Mouse (Mus musculus) adrenal gland, adult 10 weeks (tissue): Measurements from ENCODE around the gene Gm30191. TPM values are rescaled to one million over a fixed set of nuclear protein-coding genes. Genes with fewer than 3 reads are reported as not detected.

Experiments used
- polyA plus RNA-seq: library from polyadenylated mRNA; stranded (reverse); fragments of 350-450 nt; fragmentation: Illumina TruSeq; extraction: RNeasy Lipid Tissue Mini Kit (QIAGEN cat#74804); gene quantifications from one replicate; pipeline ENCODE4 v1.2.3, GENCODE M21; 2014; ENCODE audit warnings: low read depth, low replicate concordance

The Gm30191 gene
- not detected for polyA plus RNA-seq

GRCm38 (mm10) chr4:134246719-134247258 is at the start of gene Gm30191:
Gene Gm30191, plus strand, starts transcription at chr4:134246935.

DNA sequence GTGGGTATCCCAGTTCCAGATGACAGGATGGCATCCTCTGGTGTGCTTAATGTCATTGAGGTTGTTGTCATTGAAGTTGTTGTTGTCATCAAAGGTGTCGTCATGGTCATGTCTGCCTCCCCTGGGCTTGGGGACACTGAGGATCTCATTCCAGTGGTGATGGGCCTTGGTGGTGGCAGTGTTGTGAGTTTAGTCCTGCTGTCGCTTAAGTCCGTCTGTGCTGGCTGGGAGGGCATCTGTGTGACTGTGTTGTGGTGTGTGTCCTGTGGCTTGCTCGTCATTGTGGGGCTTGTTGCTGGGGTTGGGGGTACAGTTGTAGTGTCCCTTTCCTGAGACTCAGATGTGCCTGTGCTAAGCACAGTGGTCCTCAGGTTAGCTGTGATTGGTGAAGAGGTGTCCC is 43.8 kb upstream of the Gm30191 start, which contains the start of gene Gm7534:
TSS of gene Gm7534 (minus strand) at position 101 of the 400 bp plus-strand sequence.

GRCm38 (mm10) chr4:134227194-134227593 is 19.5 kb upstream of the Gm30191 start, which contains the start of gene Catsper4:
Gene Catsper4, minus strand, starts transcription at chr4:134227383.

DNA sequence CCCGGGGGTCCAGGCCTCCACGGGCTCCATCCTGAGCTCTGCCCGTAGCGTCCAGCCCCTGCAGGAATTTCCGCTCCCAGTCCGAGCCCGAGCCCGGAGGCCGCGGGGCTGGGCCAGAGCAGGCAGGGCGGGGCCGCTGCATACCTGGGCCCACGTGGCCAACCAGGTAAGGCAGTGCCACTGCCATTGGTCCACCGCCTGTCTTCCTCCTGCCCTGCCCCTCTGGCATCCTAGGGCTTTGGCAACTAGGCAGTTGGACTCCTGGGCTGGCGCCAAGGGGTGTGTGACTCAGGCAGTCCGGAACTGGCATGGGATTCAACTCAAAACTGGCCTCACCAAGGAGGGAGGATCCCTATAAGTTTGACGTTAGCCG is 8.5 kb upstream of the Gm30191 start, which contains the start of gene Cnksr1:
TSS of gene Cnksr1 (minus strand) at position 121 of the 373 bp plus-strand sequence.

DNA sequence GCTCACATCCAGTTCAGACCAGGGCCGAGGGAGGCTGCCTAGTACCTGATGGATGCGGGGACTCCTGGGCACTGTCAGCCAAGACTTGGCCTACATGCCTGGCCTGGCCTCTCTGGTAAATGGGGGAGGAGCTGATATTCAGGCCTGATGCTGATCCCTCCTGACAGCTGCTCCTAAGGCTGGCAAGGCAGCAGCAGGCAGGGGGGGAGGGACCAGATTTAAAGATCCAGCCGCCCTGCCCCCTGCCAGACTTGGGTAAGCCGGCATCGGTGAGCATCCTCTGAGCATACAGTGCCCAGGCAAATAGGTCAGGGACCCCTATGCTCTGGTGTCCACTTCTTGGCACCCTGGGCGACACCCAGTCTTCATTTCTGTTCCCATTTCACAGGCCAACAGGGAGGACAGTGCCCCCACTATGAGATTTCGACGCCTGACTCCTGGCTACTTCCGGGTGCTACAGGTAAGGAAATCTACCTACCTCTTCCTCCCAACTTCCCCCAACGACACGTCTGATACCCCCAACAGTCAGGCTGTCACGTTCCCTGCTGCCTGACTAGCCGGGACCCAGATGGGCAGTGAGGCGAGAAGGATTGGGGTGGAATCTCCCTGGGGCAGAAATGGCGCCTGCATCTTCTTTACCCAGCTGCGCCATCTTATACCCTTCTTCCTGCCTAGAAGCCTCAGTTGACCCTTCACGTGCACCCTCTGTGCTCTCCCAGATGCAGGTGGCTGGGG is 3.1 kb upstream of the Gm30191 start, which contains the start of gene E130218I03Rik:
TSS of gene E130218I03Rik (plus strand) at position 147 of the 735 bp plus-strand sequence.

DNA sequence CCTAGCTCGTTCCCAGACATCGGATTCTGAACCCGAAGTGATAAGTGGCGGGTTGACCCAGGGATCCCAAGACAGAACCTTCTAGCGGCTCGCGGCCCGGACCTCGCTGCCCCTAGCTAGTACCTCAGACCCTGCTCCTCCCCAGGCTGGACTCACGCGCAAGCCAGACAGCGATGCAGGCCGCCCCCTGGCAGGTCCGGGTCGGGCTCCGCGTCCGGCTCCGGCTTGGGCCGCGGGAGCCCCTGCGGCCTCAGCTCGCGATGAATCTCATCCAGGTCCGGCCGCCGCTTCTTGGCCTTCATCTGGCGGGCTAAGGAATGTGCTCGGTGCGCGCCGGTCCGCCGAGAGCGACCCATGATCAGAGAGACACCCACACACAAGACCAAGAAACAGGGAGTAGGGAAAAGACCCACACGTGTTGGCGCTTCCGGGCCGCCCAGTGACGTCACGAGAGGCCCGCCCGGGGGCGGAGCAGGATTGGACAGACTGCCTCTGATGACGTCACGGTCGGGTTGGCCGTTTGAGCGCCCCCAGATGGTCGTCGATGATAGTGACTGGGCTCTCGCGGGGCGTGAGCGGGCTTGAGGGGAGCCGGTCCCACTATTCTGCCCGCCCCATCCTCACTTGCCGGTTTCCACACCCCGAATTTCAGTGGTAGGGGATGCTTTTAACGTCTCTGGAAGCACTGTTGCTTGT is 1.4 kb upstream of the Gm30191 start, which contains the start of gene Zfp593:
TSS of gene Zfp593 (minus strand) at position 445 of the 696 bp plus-strand sequence.

GRCm38 (mm10) chr4:134253722-134254324 is 7.1 kb downstream of the Gm30191 start, which contains the start of gene Grrp1:
Gene Grrp1, minus strand, starts transcription at chr4:134254106.

DNA sequence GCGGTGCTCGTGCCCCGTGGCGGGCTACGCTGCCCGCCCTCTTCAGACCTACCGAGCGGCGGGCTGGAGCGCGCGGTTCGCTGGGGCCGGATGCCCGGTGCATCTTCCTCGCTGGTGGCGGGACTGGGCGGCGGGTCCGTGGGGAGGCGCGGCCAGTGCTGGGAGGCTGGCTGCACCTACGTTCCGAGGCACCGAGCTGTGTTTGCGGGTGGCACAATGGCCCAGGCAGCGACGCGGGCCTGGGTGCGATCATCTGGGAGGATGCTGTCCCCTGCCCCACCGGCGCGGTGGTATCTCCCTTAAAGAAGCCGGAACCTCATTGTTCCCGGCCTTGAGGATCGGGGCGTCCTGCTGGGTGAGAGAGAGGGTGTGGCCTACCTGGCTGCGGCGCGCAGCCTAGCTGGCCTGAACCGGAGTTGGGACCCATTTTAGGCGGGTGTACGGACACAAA is 40.9 kb downstream of the Gm30191 start, which contains the start of gene Pdik1l:
TSS of gene Pdik1l (minus strand) at position 321 of the 451 bp plus-strand sequence.

Other genes with a start within 250 kb of the Gm30191 start
- 33.4 TPM for gene Dhdds, start 246.0 kb upstream of the Gm30191 start, polyA plus RNA-seq
- not detected for gene Lin28a, start 228.1 kb upstream of the Gm30191 start, polyA plus RNA-seq
- gene Zfp683, start 193.1 kb upstream of the Gm30191 start, polyA plus RNA-seq, result not detected
- not detected for gene Crybg2, start 186.1 kb upstream of the Gm30191 start, polyA plus RNA-seq
- gene Cd52, start 151.9 kb upstream of the Gm30191 start, polyA plus RNA-seq, result 22.9 TPM
- not detected for gene Ubxn11, start 144.4 kb upstream of the Gm30191 start, polyA plus RNA-seq
- 1.6 TPM for gene Sh3bgrl3, start 118.1 kb upstream of the Gm30191 start, polyA plus RNA-seq
- 7.9 TPM for gene Cep85, start 59.8 kb upstream of the Gm30191 start, polyA plus RNA-seq
- gene Gm7534, start 43.9 kb upstream of the Gm30191 start, polyA plus RNA-seq, result not detected
- gene Catsper4, start 19.6 kb upstream of the Gm30191 start, polyA plus RNA-seq, result not detected
- gene Cnksr1, start 8.5 kb upstream of the Gm30191 start, polyA plus RNA-seq, result not detected
- not detected for gene E130218I03Rik, start 3.3 kb upstream of the Gm30191 start, polyA plus RNA-seq
- gene Zfp593, start 1.3 kb upstream of the Gm30191 start, polyA plus RNA-seq, result 0.70 TPM
- gene Grrp1, start 7.2 kb downstream of the Gm30191 start, polyA plus RNA-seq, result not detected
- 23.7 TPM for gene Pdik1l, start 41.0 kb downstream of the Gm30191 start, polyA plus RNA-seq
- gene Trim63, start 68.2 kb downstream of the Gm30191 start, polyA plus RNA-seq, result not detected
- 20.3 TPM for gene Slc30a2, start 96.2 kb downstream of the Gm30191 start, polyA plus RNA-seq
- gene Extl1, start 136.9 kb downstream of the Gm30191 start, polyA plus RNA-seq, result 0.41 TPM
- gene Pafah2, start 149.4 kb downstream of the Gm30191 start, polyA plus RNA-seq, result 6.1 TPM
- gene Stmn1, start 221.4 kb downstream of the Gm30191 start, polyA plus RNA-seq, result 34.7 TPM
- 21.2 TPM for gene Paqr7, start 249.8 kb downstream of the Gm30191 start, polyA plus RNA-seq